Mouse (Mus musculus) stomach, postnatal 0 days (tissue): ENCODE results near the gene Atp5g1.

Experiments
- CTCF ChIP-seq: IDR thresholded peaks from 2 replicates; pipeline ENCODE4 v1.5.1; 2016; ENCODE audit warnings: antibody characterized with exemption, low read depth, mild to moderate bottlenecking, moderate library complexity
- EP300 ChIP-seq: optimal IDR thresholded peaks from 2 replicates; pipeline ENCODE3; 2016; ENCODE audit warnings: antibody characterized with exemption

DNA sequence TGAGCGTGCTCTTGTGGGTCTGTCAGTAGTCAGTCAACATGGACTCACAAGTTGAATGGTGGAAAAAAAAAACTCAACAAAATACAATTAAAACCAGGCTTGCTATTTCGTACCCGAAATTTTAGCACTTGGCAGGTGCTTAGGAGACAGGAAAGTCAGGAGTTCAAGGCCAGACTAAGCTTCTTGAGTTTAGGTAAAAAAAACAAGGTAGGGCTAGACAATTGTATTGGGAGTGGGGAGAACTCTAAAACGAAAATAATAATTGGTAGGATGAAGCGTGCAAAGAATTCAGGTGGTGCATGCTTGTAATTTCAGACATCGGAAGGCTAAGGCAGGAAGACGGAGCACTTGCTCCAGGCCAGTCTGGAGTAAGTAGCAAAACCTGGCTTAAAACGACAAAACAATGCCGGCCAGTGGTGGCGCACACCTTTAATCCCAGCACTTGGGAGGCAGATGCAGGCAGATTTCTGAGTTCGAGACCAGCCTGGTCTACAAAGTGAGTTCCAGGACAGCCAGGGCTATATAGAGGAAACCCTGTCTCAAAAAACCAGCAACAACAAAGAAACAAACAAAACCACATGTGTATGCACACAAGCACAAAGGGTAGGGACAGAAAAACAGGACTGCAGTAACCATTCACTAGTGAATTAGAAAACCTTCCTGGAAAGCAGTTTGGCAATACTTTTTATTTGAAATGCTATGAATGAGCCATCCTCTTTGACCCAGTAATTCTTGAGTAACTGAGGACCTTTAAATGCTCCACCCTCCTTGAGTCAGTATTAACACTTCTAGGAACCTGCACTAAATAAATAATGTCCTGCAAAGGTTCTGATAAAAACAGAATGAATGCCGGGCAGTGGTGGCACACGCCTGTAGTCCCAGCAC is 993 bp upstream of the Atp5g1 start:
- no peak for TF ChIP-seq CTCF
- peak; percentile 89 for TF ChIP-seq EP300
